Mouse (Mus musculus): ENCODE data around the gene Ywhaq.
A peak's percentile ranks its signal among the peaks of the same experiment; 100 is the strongest.

Ywhaq gene

GRCm38 (mm10) chr12:21417100-21418070, at the start of gene Ywhaq:
Gene Ywhaq, minus strand, starts transcription at chr12:21417637.
- peak; percentile 26 for DNase-seq (ENCODE audit: extremely low read depth, low read depth, low spot score)

- DNase-seq (ENCODE audit: extremely low read depth, low read depth, low spot score), result no peak
These were observed 46.0 kb upstream of the Ywhaq start for GRCm38 (mm10) chr12:21463448-21463891.

- no peak for DNase-seq (ENCODE audit: extremely low read depth, low read depth, low spot score)
These were observed 45.2 kb upstream of the Ywhaq start for GRCm38 (mm10) chr12:21462658-21463057.

GRCm38 (mm10) chr12:21459681-21460080, 42.2 kb upstream of the Ywhaq start:
- DNase-seq (ENCODE audit: extremely low read depth, low read depth, low spot score), result no peak

GRCm38 (mm10) chr12:21456021-21456420, 38.6 kb upstream of the Ywhaq start:
- DNase-seq (ENCODE audit: extremely low read depth, low read depth, low spot score), result no peak

- DNase-seq (ENCODE audit: extremely low read depth, low read depth, low spot score), result no peak
These were observed 34.3 kb upstream of the Ywhaq start for GRCm38 (mm10) chr12:21451752-21452151.

- no peak for DNase-seq (ENCODE audit: extremely low read depth, low read depth, low spot score)
These were observed 33.9 kb upstream of the Ywhaq start for GRCm38 (mm10) chr12:21451351-21451750.

- no peak for DNase-seq (ENCODE audit: extremely low read depth, low read depth, low spot score)
These were observed 26.3 kb upstream of the Ywhaq start for GRCm38 (mm10) chr12:21443783-21444182.

- DNase-seq (ENCODE audit: extremely low read depth, low read depth, low spot score), result no peak
These were observed 24.4 kb upstream of the Ywhaq start for GRCm38 (mm10) chr12:21441870-21442269.

- no peak for DNase-seq (ENCODE audit: extremely low read depth, low read depth, low spot score)
These were observed 22.0 kb upstream of the Ywhaq start for GRCm38 (mm10) chr12:21439428-21439827.

GRCm38 (mm10) chr12:21438750-21439394, 21.4 kb upstream of the Ywhaq start:
- no peak for DNase-seq (ENCODE audit: extremely low read depth, low read depth, low spot score)

GRCm38 (mm10) chr12:21438294-21438693, 20.9 kb upstream of the Ywhaq start:
- DNase-seq (ENCODE audit: extremely low read depth, low read depth, low spot score), result no peak

- no peak for DNase-seq (ENCODE audit: extremely low read depth, low read depth, low spot score)
These were observed 14.5 kb upstream of the Ywhaq start for GRCm38 (mm10) chr12:21431950-21432349.

GRCm38 (mm10) chr12:21431039-21431438, 13.6 kb upstream of the Ywhaq start:
- no peak for DNase-seq (ENCODE audit: extremely low read depth, low read depth, low spot score)

- no peak for DNase-seq (ENCODE audit: extremely low read depth, low read depth, low spot score)
These were observed 12.7 kb upstream of the Ywhaq start for GRCm38 (mm10) chr12:21430140-21430539.

GRCm38 (mm10) chr12:21429021-21429420, 11.6 kb upstream of the Ywhaq start:
- no peak for DNase-seq (ENCODE audit: extremely low read depth, low read depth, low spot score)

GRCm38 (mm10) chr12:21426065-21426940, 8.9 kb upstream of the Ywhaq start:
- DNase-seq (ENCODE audit: extremely low read depth, low read depth, low spot score), result peak; percentile 26

- DNase-seq (ENCODE audit: extremely low read depth, low read depth, low spot score), result no peak
These were observed 7.2 kb upstream of the Ywhaq start for GRCm38 (mm10) chr12:21424683-21425082.

- DNase-seq (ENCODE audit: extremely low read depth, low read depth, low spot score), result no peak
These were observed 1.2 kb upstream of the Ywhaq start for GRCm38 (mm10) chr12:21418621-21419131.

GRCm38 (mm10) chr12:21418083-21418482, 646 bp upstream of the Ywhaq start:
- DNase-seq (ENCODE audit: extremely low read depth, low read depth, low spot score), result no peak

GRCm38 (mm10) chr12:21416506-21416905, 931 bp downstream of the Ywhaq start:
- no peak for DNase-seq (ENCODE audit: extremely low read depth, low read depth, low spot score)
